27 mouse cellular contexts compared by ENCODE assay signal in the genomic region with DNA sequence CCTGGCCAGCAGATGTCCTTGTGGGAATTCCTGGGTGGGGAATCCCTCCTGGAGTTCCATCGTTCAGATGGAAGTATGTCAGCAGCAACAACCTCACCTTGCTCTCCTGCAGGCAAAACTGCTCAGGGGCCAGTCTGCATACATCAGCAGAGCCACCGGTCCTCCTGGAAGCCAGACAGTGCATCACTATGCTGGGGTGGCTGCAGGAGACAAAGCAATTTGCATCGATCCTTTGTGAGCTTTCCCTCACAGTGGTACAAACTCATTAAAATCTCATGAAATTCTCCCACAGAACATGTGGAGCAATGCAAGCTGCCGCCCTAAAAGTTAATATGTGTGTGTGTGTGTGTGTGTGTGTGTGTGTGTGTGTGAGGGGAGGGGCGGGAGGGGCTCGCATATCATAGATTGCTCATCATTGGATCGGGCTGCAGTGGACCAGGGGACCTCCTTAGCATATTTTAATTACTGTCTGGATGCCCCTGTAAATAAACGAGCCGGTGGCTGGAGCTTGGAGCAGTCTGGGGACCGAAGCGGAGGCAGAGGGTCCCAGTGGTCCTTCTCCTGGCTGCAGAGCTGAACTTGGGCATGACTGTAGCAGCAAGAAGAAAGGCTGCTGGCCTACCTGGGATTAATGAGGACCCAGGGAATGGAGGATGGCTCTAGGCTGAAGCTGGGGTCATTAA.
DNase-seq lines count a peak whose midpoint lies in the region; ATAC-seq and TF ChIP-seq lines count a peak whose summit lies in the region.
"Had no signal": no experiment of that assay in that cellular context is flagged by ENCODE, and none has a peak within 500 bp of the region (broad histone marks: within the 10 kb centered on the region; RNA-seq: fewer than 3 reads in every experiment).

No protein-coding gene starts in this region.

- H3K27me3 ChIP-seq in hindbrain, embryonic 13.5 days: no peaks in the 10 kb centered on the region
- H3K27me3 ChIP-seq in hindbrain, postnatal 0 days (ENCODE audit: insufficient read depth, low read length): no peaks in the 10 kb centered on the region
- H3K27me3 ChIP-seq in hindbrain, embryonic 15.5 days: no peaks in the 10 kb centered on the region
- no peaks in the 10 kb centered on the region for H3K27me3 ChIP-seq in midbrain, embryonic 15.5 days (replicated peaks)
- H3K27me3 ChIP-seq: CH12.LX; embryonic facial prominence, embryonic 12.5 days; heart, embryonic 15.5 days; limb, embryonic 15.5 days; liver, embryonic 15.5 days; lung, embryonic 15.5 days had no signal

- 27% methylated on average over 9 of the region's 11 CpGs for WGBS in hindbrain, embryonic 13.5 days
- WGBS in hindbrain, postnatal 0 days: 44% methylated on average over 11 of the region's 11 CpGs
- 33% methylated on average over 10 of the region's 11 CpGs for WGBS in hindbrain, embryonic 15.5 days
- WGBS in midbrain, embryonic 15.5 days: 24% methylated on average over 11 of the region's 11 CpGs

- ATAC-seq in hindbrain, embryonic 13.5 days (ENCODE audit: low FRiP score): peak; percentile 36; the same call in 1 of the 2 replicates
- ATAC-seq in hindbrain, postnatal 0 days: no peak
- peak; percentile 54; the same call in 1 of the 2 replicates for ATAC-seq in hindbrain, embryonic 15.5 days (ENCODE audit: low FRiP score, low read depth)
- ATAC-seq in midbrain, embryonic 15.5 days (replicated peaks): peak; percentile 52

- H3K36me3 ChIP-seq in hindbrain, embryonic 13.5 days: no peaks in the 10 kb centered on the region
- H3K36me3 ChIP-seq in hindbrain, postnatal 0 days (ENCODE audit: insufficient read depth, low read length): no peaks in the 10 kb centered on the region
- H3K36me3 ChIP-seq in hindbrain, embryonic 15.5 days: no peaks in the 10 kb centered on the region
- no peaks in the 10 kb centered on the region for H3K36me3 ChIP-seq in midbrain, embryonic 15.5 days (replicated peaks)
- H3K36me3 ChIP-seq: embryonic facial prominence, embryonic 12.5 days; G1E; heart, embryonic 15.5 days; limb, embryonic 15.5 days; liver, embryonic 15.5 days; lung, embryonic 15.5 days had no signal

- H3K27ac ChIP-seq in hindbrain, embryonic 13.5 days: peak overlapping the region; percentile 45
- H3K27ac ChIP-seq in hindbrain, postnatal 0 days: no peak overlapping the region
- peak overlapping the region; percentile 27; the same call in 1 of the 2 replicates for H3K27ac ChIP-seq in hindbrain, embryonic 15.5 days (replicated peaks)
- H3K27ac ChIP-seq in midbrain, embryonic 15.5 days: peak overlapping the region; percentile 61
- H3K27ac ChIP-seq: embryonic facial prominence, embryonic 12.5 days; gastrocnemius, adult 2 months; heart, embryonic 15.5 days; kidney, postnatal 0 days; limb, embryonic 15.5 days; liver, embryonic 15.5 days; lung, embryonic 15.5 days; stomach, postnatal 0 days had no signal

- H3K4me1 ChIP-seq in hindbrain, embryonic 13.5 days (replicated peaks): peaks cover 12% of the 10 kb centered on the region
- H3K4me1 ChIP-seq in hindbrain, postnatal 0 days (ENCODE audit: insufficient read depth, low read length): no peaks in the 10 kb centered on the region
- peaks cover 9% of the 10 kb centered on the region for H3K4me1 ChIP-seq in hindbrain, embryonic 15.5 days (replicated peaks)
- peaks cover 8% of the 10 kb centered on the region; the same call in 1 of the 2 replicates for H3K4me1 ChIP-seq in midbrain, embryonic 15.5 days
- H3K4me1 ChIP-seq: embryonic facial prominence, embryonic 12.5 days; heart, embryonic 15.5 days; limb, embryonic 15.5 days; liver, embryonic 15.5 days; lung, embryonic 15.5 days had no signal

- no peak overlapping the region for H3K9ac ChIP-seq in hindbrain, embryonic 13.5 days
- H3K9ac ChIP-seq in hindbrain, postnatal 0 days (replicated peaks; ENCODE audit: low read length): no peak overlapping the region
- no peak overlapping the region for H3K9ac ChIP-seq in hindbrain, embryonic 15.5 days
- no peak overlapping the region for H3K9ac ChIP-seq in midbrain, embryonic 15.5 days
- H3K9ac ChIP-seq: embryonic facial prominence, embryonic 12.5 days; heart, embryonic 15.5 days; limb, embryonic 15.5 days; liver, embryonic 15.5 days; lung, embryonic 15.5 days had no signal

- TF ChIP-seq CTCF in hindbrain, postnatal 0 days (IDR thresholded peaks at IDR 0.05; ENCODE audit: low read depth): no peak
- TF ChIP-seq CTCF in brain, embryonic 14.5 days (IDR thresholded peaks at IDR 0.05; ENCODE audit: borderline replicate concordance, extremely low read depth, insufficient read depth, insufficient read length): no peak

- H3K4me3 ChIP-seq in hindbrain, embryonic 13.5 days: no peak overlapping the region
- H3K4me3 ChIP-seq in hindbrain, postnatal 0 days (ENCODE audit: low read length): no peak overlapping the region
- H3K4me3 ChIP-seq in hindbrain, embryonic 15.5 days: no peak overlapping the region
- H3K4me3 ChIP-seq in midbrain, embryonic 15.5 days: no peak overlapping the region
- H3K4me3 ChIP-seq: embryonic facial prominence, embryonic 12.5 days; gastrocnemius, adult 2 months; heart, embryonic 15.5 days; limb, embryonic 15.5 days; liver, embryonic 15.5 days; lung, embryonic 15.5 days had no signal

- TF ChIP-seq POLR2A in brain, embryonic 14.5 days (IDR thresholded peaks at IDR 0.05; ENCODE audit: borderline replicate concordance, extremely low read depth, insufficient read depth, insufficient read length, poor library complexity, severe bottlenecking): no peak

- H3K9me3 ChIP-seq in hindbrain, embryonic 13.5 days: no peaks in the 10 kb centered on the region
- H3K9me3 ChIP-seq in hindbrain, postnatal 0 days (ENCODE audit: low read length): no peaks in the 10 kb centered on the region
- no peaks in the 10 kb centered on the region for H3K9me3 ChIP-seq in hindbrain, embryonic 15.5 days
- no peaks in the 10 kb centered on the region for H3K9me3 ChIP-seq in midbrain, embryonic 15.5 days
- H3K9me3 ChIP-seq: embryonic facial prominence, embryonic 12.5 days; heart, embryonic 15.5 days; limb, embryonic 15.5 days; liver, embryonic 15.5 days; lung, embryonic 15.5 days had no signal

- H3K4me2 ChIP-seq in hindbrain, embryonic 13.5 days: no peak overlapping the region
- no peak overlapping the region for H3K4me2 ChIP-seq in hindbrain, postnatal 0 days (ENCODE audit: low read depth, low read length)
- H3K4me2 ChIP-seq in hindbrain, embryonic 15.5 days: no peak overlapping the region
- no peak overlapping the region for H3K4me2 ChIP-seq in midbrain, embryonic 15.5 days
- H3K4me2 ChIP-seq: embryonic facial prominence, embryonic 12.5 days; heart, embryonic 15.5 days; limb, embryonic 15.5 days; liver, embryonic 15.5 days; lung, embryonic 15.5 days had no signal

- DNase-seq in hindbrain, postnatal 0 days (ENCODE audit: low spot score): no peak
- DNase-seq in brain, embryonic 14.5 days (ENCODE audit: low read depth): peak; percentile 48
- no peak for DNase-seq in c-Kit-positive CD71-positive TER-119-positive erythroid progenitor cells, embryonic 14.5 days (ENCODE audit: low spot score)
- DNase-seq in right cerebral cortex, postnatal 4 days: no peak
- DNase-seq: adrenal gland, adult 2 months; B cell, adult 2 months; cerebellum, adult 18-20 months; cerebellum, postnatal 25 days; gastrocnemius, adult 2 months; heart, postnatal 36 days; kidney, adult 2 months; left cerebral cortex, postnatal 4 days; lung, postnatal 36 days; thymus, adult 2 months; thymus, postnatal 4 days had no signal
